Mouse (Mus musculus) liver, postnatal 0 days (tissue): ENCODE measurements at regions not wholly inside any gene's neighbourhood (a gene's known extent, or its start where the extent isn't known, plus 50 kb on each side); places are given as distances from the start of the nearest gene placed in this dataset.

Experiments
- CTCF ChIP-seq: sonication (generic); IDR thresholded peaks from 2 replicates; pipeline ENCODE4 v1.5.1; 2016; ENCODE audit warnings: antibody characterized with exemption, low read depth
- EP300 ChIP-seq: IDR thresholded peaks from 2 replicates; pipeline ENCODE4 v1.6.1; 2016; ENCODE audit warnings: antibody characterized with exemption, low read depth, mild to moderate bottlenecking

GRCm38 (mm10) chr15:16556338-16556737 lies 172.2 kb upstream of the Cdh9 start:
- TF ChIP-seq CTCF (no peak), EP300 (no peak)
